Mouse (Mus musculus) lung, postnatal 0 days (tissue): ENCODE measurements at regions not wholly inside any gene's neighbourhood (a gene's known extent, or its start where the extent isn't known, plus 50 kb on each side); places are given as distances from the start of the nearest gene placed in this dataset.

Experiments
- CTCF ChIP-seq: IDR thresholded peaks from 2 replicates; pipeline ENCODE4 v1.5.1; 2016; ENCODE audit warnings: antibody characterized with exemption, mild to moderate bottlenecking
- EP300 ChIP-seq: IDR thresholded peaks from 2 replicates; pipeline ENCODE4 v1.6.1; 2016; ENCODE audit warnings: antibody characterized with exemption, mild to moderate bottlenecking, control low read depth

DNA sequence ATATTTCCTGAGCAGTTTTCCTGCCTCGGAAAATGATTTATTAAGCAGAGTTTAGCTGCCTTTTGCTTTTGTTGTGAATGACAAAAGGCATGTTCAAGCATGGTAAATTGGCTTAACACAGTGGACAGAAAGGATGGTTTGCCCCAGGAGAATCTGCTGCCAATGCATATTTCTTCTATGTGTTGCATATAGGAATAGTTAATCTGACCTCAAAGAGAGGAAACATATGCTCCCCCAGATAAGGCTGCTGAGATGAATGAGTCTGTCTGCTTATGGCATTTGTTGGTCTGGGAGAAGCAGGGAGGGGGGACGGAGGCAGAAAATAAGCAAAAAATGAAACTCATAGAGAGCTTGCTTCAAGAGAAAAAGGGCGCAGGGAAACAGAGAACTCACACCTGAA lies 638.9 kb downstream of the Stpg2 start:
- TF ChIP-seq CTCF (no peak), EP300 (no peak)
